Mouse (Mus musculus) liver, embryonic 16.5 days (tissue): ENCODE data around the gene Phospho1. TPM values are rescaled to one million over a fixed set of nuclear protein-coding genes. Genes with fewer than 3 reads are reported as not detected.

Experiments used
- ATAC-seq: fragments of 200-750 bp; cut with Nextera tagmentation; 2 replicates; pipeline ENCODE4 v1.8.0; 2017; ENCODE audit warnings: low read depth, mild to moderate bottlenecking, moderate number of reproducible peaks, moderate library complexity
- H3K27ac ChIP-seq: fragments of 300-500 bp; sonication (generic); 2 replicates; pipeline ENCODE4 v1.5.1; 2014; ENCODE audit warnings: mild to moderate bottlenecking, low read length
- H3K27me3 ChIP-seq: fragments of 300-500 bp; sonication (generic); 2 replicates; pipeline ENCODE4 v1.6.1; 2014; ENCODE audit warnings: low read depth, low read length, mixed read lengths; ENCODE audit not compliant: control insufficient read depth, insufficient read depth
- H3K36me3 ChIP-seq: fragments of 300-500 bp; sonication (generic); 2 replicates; pipeline ENCODE4 v1.6.1; 2014; ENCODE audit warnings: mild to moderate bottlenecking; ENCODE audit not compliant: control insufficient read depth, insufficient read depth
- H3K4me1 ChIP-seq: fragments of 300-500 bp; sonication (generic); 2 replicates; pipeline ENCODE4 v1.6.1; 2014; ENCODE audit warnings: low read depth, low read length, mixed read lengths; ENCODE audit not compliant: control insufficient read depth
- H3K4me2 ChIP-seq: fragments of 300-500 bp; sonication (generic); 2 replicates; pipeline ENCODE4 v1.6.1; 2014; ENCODE audit warnings: low read depth, low read length, mixed read lengths
- H3K4me3 ChIP-seq: fragments of 300-500 bp; sonication (generic); 2 replicates; pipeline ENCODE4 v1.5.1; 2014; ENCODE audit warnings: low read depth, mild to moderate bottlenecking, low read length
- H3K9ac ChIP-seq: fragments of 300-500 bp; sonication (generic); 2 replicates; pipeline ENCODE4 v1.6.1; 2014; ENCODE audit warnings: low read depth, low read length
- H3K9me3 ChIP-seq: fragments of 300-500 bp; sonication (generic); replicated peaks from 2 replicates; pipeline ENCODE4 v1.6.1; 2016; ENCODE audit warnings: low read length; ENCODE audit not compliant: control insufficient read depth
- WGBS: fragments of 180-500 bp; shearing (Covaris S2); extraction: QIAGEN DNeasy Blood & Tissue Kit; methylation state at CpG from one replicate; pipeline ENCODE4 v1.1.7; 2014; ENCODE audit not compliant: insufficient replicate concordance; 5-methylcytosine and 5-hydroxymethylcytosine counted together
- polyA plus RNA-seq: library from polyadenylated mRNA; unstranded; fragments of >200 nt; fragmentation: Nextera tagmentation; extraction: Ambion mirVana; gene quantifications from 2 replicates; pipeline ENCODE4 v1.2.1, GENCODE M21; 2015

The Phospho1 gene
- polyA plus RNA-seq, 1 experiment from 2014 or later: 7.7 TPM

GRCm38 (mm10) chr11:95834742-95835710 is 10.7 kb downstream of the Phospho1 start:
- H3K4me3 ChIP-seq: no peak overlapping the region; the same call in 1 of the 2 replicates
- peak overlapping the region; percentile 47; the same call in 1 of the 2 replicates for H3K4me2 ChIP-seq

DNA sequence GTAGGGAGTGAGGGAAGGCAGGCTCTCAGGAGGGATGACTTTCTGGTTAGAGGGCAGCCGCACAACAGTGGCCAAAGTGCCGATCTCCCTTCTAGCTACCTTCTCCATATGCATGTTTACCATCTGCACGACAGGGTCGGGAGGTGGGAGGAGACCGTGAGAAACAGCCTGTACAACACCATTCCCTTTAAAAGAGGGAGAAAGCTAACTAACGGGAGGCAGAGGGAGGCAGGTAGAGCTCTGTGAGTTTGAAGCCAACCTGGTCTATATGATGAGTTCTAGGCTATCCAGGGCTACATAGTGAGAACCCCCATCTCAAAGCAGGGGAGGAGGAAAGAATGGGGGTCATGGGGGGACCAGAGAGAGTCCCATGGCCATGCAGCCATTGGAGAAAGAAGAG is 11.5 kb downstream of the Phospho1 start:
- H3K4me3 ChIP-seq: no peak overlapping the region
- 25% methylated on average over 6 of the region's 6 CpGs for WGBS
- no peak for ATAC-seq
- no peak overlapping the region; the same call in 1 of the 2 replicates for H3K27ac ChIP-seq
- no peak overlapping the region for H3K4me2 ChIP-seq
- H3K4me1 ChIP-seq: peaks cover 37% of the 10 kb centered on the region
- H3K27me3 ChIP-seq: peaks cover 37% of the 10 kb centered on the region
- H3K9ac ChIP-seq: no peak overlapping the region
- no peaks in the 10 kb centered on the region for H3K9me3 ChIP-seq
- H3K36me3 ChIP-seq: no peaks in the 10 kb centered on the region

More at GRCm38 (mm10) chr11:95834742-95835710, 10.7 kb downstream of the Phospho1 start:
- WGBS: 6% methylated on average over 15 of the region's 15 CpGs
- H3K27ac ChIP-seq: peak overlapping the region; percentile 47
- no peaks in the 10 kb centered on the region for H3K9me3 ChIP-seq
- peaks cover 43% of the 10 kb centered on the region for H3K4me1 ChIP-seq
- peak; percentile 72 for ATAC-seq
- peak overlapping the region; percentile 2; the same call in 1 of the 2 replicates for H3K9ac ChIP-seq
- no peaks in the 10 kb centered on the region for H3K36me3 ChIP-seq
- H3K27me3 ChIP-seq: peaks cover 46% of the 10 kb centered on the region

DNA sequence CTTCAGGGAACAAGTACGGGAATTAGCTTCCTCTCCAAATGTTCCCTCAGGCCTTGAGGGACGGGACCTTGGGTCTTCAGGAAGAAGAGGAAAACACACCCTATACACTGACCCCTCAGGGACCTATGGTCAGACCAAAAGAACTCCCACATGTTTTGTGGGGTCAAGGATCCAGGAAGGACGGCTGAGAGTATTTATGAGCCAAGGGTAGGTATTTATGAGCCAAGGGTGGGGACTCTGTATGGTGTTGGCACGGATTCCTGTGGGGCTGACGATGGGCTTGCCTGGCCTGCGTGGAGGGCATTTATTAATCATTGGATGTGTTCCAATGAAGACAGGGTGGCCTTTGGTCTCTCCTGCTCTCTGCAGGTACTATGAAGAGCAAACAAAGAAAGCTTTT is 12.1 kb downstream of the Phospho1 start:
- Histone ChIP-seq H3K4me2 (no peak overlapping the region), H3K4me1 (peaks cover 33% of the 10 kb centered on the region), H3K27me3 (peaks cover 31% of the 10 kb centered on the region), H3K9me3 (no peaks in the 10 kb centered on the region), H3K4me3 (no peak overlapping the region), H3K27ac (no peak overlapping the region), H3K36me3 (no peaks in the 10 kb centered on the region), H3K9ac (no peak overlapping the region)
- no peak for ATAC-seq
- WGBS: 74% methylated on average over 6 of the region's 6 CpGs

DNA sequence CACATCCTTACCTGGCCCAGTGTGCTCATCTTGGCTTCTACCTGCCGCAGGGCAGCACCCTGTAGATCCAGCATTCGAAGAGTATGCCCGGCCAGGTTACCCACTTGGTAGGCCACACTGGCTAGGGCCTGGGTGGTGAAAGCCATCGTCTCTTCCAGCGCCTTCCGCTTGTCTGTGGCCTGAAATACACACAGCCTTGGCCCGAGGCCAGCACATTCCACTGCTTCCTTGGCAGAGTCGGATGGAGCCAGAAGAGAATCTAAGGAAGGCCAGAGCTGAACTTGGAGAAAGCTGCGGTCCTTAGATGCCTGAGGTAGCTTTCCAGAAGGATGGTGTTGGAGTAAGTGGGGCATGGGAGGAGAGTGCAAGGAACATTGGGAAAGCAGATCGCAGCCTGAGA is 12.8 kb downstream of the Phospho1 start, which contains the start of gene Gngt2:
Gene Gngt2 (plus strand): TSS at position 158 of the 400 bp plus-strand sequence.
- ATAC-seq: no peak
- H3K27ac ChIP-seq: no peak within 1 kb of the TSS
- H3K4me2 ChIP-seq: no peak within 1 kb of the TSS

DNA sequence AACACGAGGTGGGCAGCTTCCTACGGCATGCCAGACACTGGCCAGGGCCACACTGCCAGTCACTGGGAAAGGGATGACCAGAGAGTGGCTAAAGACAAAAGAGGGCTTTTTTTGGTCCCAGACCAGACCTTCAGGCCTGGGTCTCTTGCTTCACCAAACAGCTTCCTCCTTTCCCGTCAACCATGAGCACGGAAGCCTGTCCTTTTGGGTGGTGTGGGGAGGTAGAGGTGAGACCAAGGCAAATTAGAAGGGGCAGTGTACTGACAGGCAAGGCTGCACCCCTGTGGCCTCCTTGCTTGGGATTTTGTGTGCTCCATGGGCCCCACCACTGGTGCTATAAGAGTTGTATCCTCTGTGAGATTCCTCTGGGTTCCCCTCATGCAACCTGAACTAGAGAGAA is 14.3 kb downstream of the Phospho1 start:
- Histone ChIP-seq H3K4me1 (peaks cover 46% of the 10 kb centered on the region), H3K4me3 (no peak overlapping the region), H3K9ac (no peak overlapping the region), H3K4me2 (no peak overlapping the region), H3K27ac (no peak overlapping the region), H3K36me3 (no peaks in the 10 kb centered on the region), H3K27me3 (peaks cover 10% of the 10 kb centered on the region), H3K9me3 (no peaks in the 10 kb centered on the region)
- ATAC-seq: no peak
- 54% methylated on average over 4 of the region's 4 CpGs for WGBS

More for the DNA sequence above, 12.8 kb downstream of the Phospho1 start, which contains the start of gene Gngt2:
- Histone ChIP-seq H3K36me3 (no peaks in the 10 kb centered on the region), H3K4me1 (peaks cover 35% of the 10 kb centered on the region), H3K4me3 (no peak within 1 kb of the TSS), H3K27me3 (peaks cover 25% of the 10 kb centered on the region), H3K9me3 (no peaks in the 10 kb centered on the region), H3K9ac (no peak within 1 kb of the TSS)
- 76% methylated on average over 10 of the region's 10 CpGs for WGBS

DNA sequence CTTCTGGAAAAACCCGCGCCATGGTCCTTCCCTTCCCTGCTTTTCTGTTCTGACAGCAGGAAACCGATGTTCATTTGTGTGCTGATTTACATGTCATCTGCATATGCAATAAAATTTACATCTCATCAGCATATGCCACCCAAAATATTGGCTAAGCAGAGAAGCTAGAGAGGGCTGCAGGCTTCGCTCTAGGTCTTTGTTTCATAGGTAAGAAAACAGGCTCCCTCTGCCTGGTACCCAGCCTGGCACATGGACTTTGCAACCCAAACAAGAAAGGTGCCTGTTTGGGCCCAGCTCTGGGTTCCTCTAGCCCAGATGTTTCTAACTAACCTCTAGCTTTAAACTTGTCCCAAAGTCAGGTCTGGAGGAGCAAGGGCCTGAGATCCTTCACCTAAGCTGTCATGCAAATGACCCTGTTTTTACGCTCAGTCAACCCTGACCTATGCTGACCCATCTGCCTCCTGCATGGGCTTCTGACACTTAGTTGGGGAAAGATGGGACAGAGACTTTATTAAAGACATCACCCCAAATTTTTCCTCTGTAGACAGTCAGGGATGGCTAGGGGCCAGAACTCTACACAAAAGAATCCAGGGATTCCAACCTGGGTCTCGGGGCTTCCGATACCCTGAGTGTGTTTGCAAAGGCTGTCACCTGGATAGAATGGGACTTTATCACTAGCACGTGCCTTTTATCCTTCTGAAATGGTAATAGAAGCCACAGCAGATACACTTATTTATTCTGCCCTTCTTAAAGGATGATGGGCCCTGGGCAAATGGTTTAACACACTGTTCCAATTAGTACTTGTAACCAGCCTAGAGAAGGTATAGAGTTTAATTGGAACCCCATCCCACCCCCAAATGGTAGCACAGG is 14.9 kb downstream of the Phospho1 start:
- Histone ChIP-seq H3K4me1 (peaks cover 40% of the 10 kb centered on the region), H3K27me3 (peaks cover 3% of the 10 kb centered on the region), H3K27ac (no peak overlapping the region), H3K4me3 (no peak overlapping the region), H3K36me3 (no peaks in the 10 kb centered on the region), H3K9me3 (no peaks in the 10 kb centered on the region), H3K4me2 (no peak overlapping the region), H3K9ac (no peak overlapping the region)
- ATAC-seq: no peak
- 60% methylated on average over 8 of the region's 8 CpGs for WGBS

DNA sequence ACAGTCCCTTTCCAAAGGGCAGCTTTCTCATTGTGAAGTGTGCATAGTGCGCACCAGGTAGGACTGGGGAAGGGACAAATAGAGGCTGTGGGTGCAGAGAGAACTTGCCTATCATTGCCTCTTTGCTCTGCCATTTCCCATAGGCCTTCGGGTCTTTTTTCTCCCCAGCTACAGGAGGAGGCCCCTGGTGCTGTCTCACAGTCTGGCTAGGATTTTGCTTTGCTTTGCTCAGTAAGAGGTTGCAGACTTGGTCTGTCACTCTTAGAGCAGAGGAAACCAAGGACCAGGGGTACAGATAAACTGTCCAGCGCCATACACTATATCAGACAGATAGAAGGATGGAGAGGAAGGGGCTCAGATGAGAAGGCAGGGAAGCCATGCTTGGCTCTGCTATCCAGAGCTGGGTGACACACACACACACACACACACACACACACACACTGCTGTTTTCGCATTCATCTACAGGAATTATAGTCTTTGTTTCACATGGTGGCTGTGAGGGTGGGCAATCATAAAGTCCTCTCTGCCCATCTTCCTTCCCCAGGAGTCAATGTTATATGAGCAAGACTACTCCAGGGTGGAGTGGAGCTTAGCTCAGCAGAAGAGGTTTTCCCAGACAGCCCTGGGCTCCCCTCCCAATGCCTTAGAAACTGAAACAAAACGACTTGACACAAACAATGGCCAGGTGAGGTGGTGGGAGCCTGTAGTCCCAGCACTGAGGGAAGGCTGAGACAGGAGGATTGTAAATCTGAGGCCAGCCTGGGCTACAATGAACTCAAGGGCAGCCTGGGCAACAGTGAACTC is 16.6 kb downstream of the Phospho1 start:
- Histone ChIP-seq H3K27ac (0 out of 2 replicates have a peak overlapping the region, but pooled peaks have one; percentile 6), H3K27me3 (no peaks in the 10 kb centered on the region)
- ATAC-seq: no peak

GRCm38 (mm10) chr11:95841498-95841830 is 17.2 kb downstream of the Phospho1 start:
- Histone ChIP-seq H3K27me3 (no peaks in the 10 kb centered on the region), H3K9me3 (no peaks in the 10 kb centered on the region), H3K4me1 (peaks cover 22% of the 10 kb centered on the region), H3K27ac (0 out of 2 replicates have a peak overlapping the region, but pooled peaks have one; percentile 6), H3K36me3 (no peaks in the 10 kb centered on the region), H3K4me2 (peak overlapping the region; percentile 46), H3K9ac (peak overlapping the region; percentile 26; the same call in 1 of the 2 replicates), H3K4me3 (peak overlapping the region; percentile 32)
- ATAC-seq: no peak
- WGBS: 37% methylated on average over 10 of the region's 10 CpGs

More for the DNA sequence above, 16.6 kb downstream of the Phospho1 start:
- Histone ChIP-seq H3K4me2 (peak overlapping the region; percentile 10; the same call in 1 of the 2 replicates), H3K36me3 (no peaks in the 10 kb centered on the region), H3K9ac (peak overlapping the region; percentile 26; the same call in 1 of the 2 replicates), H3K4me3 (peak overlapping the region; percentile 32), H3K4me1 (peaks cover 23% of the 10 kb centered on the region), H3K9me3 (no peaks in the 10 kb centered on the region)
- 48% methylated on average over 5 of the region's 5 CpGs for WGBS
